Mouse (Mus musculus): ENCODE measurements at regions not wholly inside any gene's neighbourhood (a gene's known extent, or its start where the extent isn't known, plus 50 kb on each side); places are given as distances from the start of the nearest gene placed in this dataset.

GRCm38 (mm10) chr5:70501385-70501784, 341.0 kb downstream of the Gabrg1 start:
- peak in 1 of 2 experiments; percentile 20 for DNase-seq (ENCODE audit: extremely low spot score in 1 of 2, low spot score in 1 of 2)

- no peak for DNase-seq (ENCODE audit: extremely low spot score in 1 of 2, low spot score in 1 of 2)
Measured at GRCm38 (mm10) chr5:70476076-70476475, 366.3 kb downstream of the Gabrg1 start.

GRCm38 (mm10) chr5:70434636-70435035, 407.8 kb downstream of the Gabrg1 start:
- no peak for DNase-seq (ENCODE audit: extremely low spot score in 1 of 2, low spot score in 1 of 2)

GRCm38 (mm10) chr5:70400561-70400960, 441.9 kb downstream of the Gabrg1 start:
- no peak for DNase-seq (ENCODE audit: extremely low spot score in 1 of 2, low spot score in 1 of 2)

DNA sequence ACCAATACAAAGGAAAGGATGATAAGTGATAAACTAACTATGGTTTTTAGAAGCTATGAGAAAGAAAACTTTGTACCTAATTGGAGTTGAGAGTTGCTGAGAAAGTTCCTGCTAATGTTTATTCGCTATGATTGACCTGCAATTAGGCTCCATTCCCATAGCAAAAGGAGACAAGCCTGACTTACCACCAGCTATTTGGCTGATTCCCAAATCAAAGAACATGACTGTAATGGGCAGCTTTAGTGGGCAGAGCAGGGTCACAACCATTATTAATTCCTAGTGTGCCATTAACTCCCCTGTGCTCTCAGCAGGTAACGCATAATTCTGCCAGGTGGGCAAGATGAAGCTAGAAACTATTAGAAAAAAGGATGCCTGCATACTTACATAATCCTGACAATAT, 452.5 kb downstream of the Gabrg1 start:
- DNase-seq (ENCODE audit: extremely low spot score in 1 of 2, low spot score in 1 of 2): no peak

- no peak for DNase-seq (ENCODE audit: extremely low spot score in 1 of 2, low spot score in 1 of 2)
Measured at GRCm38 (mm10) chr5:70387318-70387717, 455.1 kb downstream of the Gabrg1 start.

Data from frontal cortex, adult 2 months (tissue).